Mouse (Mus musculus) midbrain, embryonic 16.5 days (tissue): ENCODE data around the gene Tbc1d10b. TPM values are rescaled to one million over a fixed set of nuclear protein-coding genes. Genes with fewer than 3 reads are reported as not detected.

Experiments used
- ATAC-seq: fragments of 200-750 bp; cut with Nextera tagmentation; 2 replicates; pipeline ENCODE4 v1.8.0; 2017; ENCODE audit warnings: moderate TSS enrichment
- H3K27ac ChIP-seq: fragments of 300-500 bp; sonication (generic); 2 replicates; pipeline ENCODE4 v1.5.1; 2014; ENCODE audit warnings: mild to moderate bottlenecking, low read length, mixed read lengths
- H3K27me3 ChIP-seq: fragments of 300-500 bp; sonication (generic); 2 replicates; pipeline ENCODE4 v1.6.1; 2014; ENCODE audit warnings: low read depth, low read length, mixed read lengths; ENCODE audit not compliant: control insufficient read depth, insufficient read depth
- H3K36me3 ChIP-seq: fragments of 300-500 bp; sonication (generic); 2 replicates; pipeline ENCODE4 v1.6.1; 2014; ENCODE audit warnings: mild to moderate bottlenecking, low read length, moderate library complexity, mixed read lengths; ENCODE audit not compliant: control insufficient read depth, insufficient read depth
- H3K4me1 ChIP-seq: fragments of 300-500 bp; sonication (generic); 2 replicates; pipeline ENCODE4 v1.6.1; 2014; ENCODE audit warnings: mild to moderate bottlenecking, low read length, mixed read lengths; ENCODE audit not compliant: control insufficient read depth, insufficient read depth
- H3K4me2 ChIP-seq: fragments of 300-500 bp; sonication (generic); 2 replicates; pipeline ENCODE4 v1.6.1; 2014; ENCODE audit warnings: mild to moderate bottlenecking, low read length, mixed read lengths
- H3K4me3 ChIP-seq: fragments of 300-500 bp; sonication (generic); 2 replicates; pipeline ENCODE4 v1.5.1; 2014; ENCODE audit warnings: low read depth, mild to moderate bottlenecking, low read length, moderate library complexity, mixed read lengths
- H3K9ac ChIP-seq: fragments of 300-500 bp; sonication (generic); 2 replicates; pipeline ENCODE4 v1.6.1; 2014; ENCODE audit warnings: low read depth, low read length, mixed read lengths
- H3K9me3 ChIP-seq: fragments of 300-500 bp; sonication (generic); replicated peaks from 2 replicates; pipeline ENCODE4 v1.6.1; 2014; ENCODE audit warnings: mild to moderate bottlenecking, low read length, mixed read lengths; ENCODE audit not compliant: control insufficient read depth, poor library complexity, severe bottlenecking
- WGBS: fragments of 180-500 bp; shearing (Covaris S2); extraction: QIAGEN DNeasy Blood & Tissue Kit; methylation state at CpG from one replicate; pipeline ENCODE4 v1.1.7; 2014; 5-methylcytosine and 5-hydroxymethylcytosine counted together
- polyA plus RNA-seq: library from polyadenylated mRNA; unstranded; fragments of >200 nt; fragmentation: Nextera tagmentation; extraction: Ambion mirVana; gene quantifications from 2 replicates; pipeline ENCODE4 v1.2.1, GENCODE M21; 2015

The Tbc1d10b gene
- polyA plus RNA-seq, 1 experiment from 2014 or later = 30.7 TPM

DNA sequence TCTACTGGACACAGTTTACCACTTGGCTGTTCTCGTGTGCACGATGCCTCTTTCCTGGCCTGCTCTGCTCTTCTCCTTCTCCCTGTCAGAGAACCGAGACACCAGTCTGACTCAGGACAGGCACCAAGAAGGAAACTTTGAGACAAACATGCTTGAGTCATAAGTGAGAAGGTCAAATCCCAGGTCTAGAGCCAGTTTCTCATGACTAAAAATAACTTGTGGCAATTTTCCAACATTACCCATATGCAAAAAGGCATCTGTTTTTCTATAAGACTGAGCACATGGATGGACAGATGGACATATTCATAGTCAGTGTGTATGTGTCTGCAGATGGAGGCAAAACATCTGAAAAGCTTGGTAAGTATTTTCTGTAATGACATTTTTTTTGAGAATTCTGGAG lies 54.8 kb downstream of the Tbc1d10b start:
- no peak for ATAC-seq
- Histone ChIP-seq H3K4me2 (no peak overlapping the region), H3K9me3 (no peaks in the 10 kb centered on the region), H3K4me3 (no peak overlapping the region), H3K27me3 (no peaks in the 10 kb centered on the region), H3K36me3 (no peaks in the 10 kb centered on the region), H3K4me1 (no peaks in the 10 kb centered on the region), H3K9ac (no peak overlapping the region), H3K27ac (no peak overlapping the region)
- 83% methylated on average over 3 of the region's 3 CpGs for WGBS

DNA sequence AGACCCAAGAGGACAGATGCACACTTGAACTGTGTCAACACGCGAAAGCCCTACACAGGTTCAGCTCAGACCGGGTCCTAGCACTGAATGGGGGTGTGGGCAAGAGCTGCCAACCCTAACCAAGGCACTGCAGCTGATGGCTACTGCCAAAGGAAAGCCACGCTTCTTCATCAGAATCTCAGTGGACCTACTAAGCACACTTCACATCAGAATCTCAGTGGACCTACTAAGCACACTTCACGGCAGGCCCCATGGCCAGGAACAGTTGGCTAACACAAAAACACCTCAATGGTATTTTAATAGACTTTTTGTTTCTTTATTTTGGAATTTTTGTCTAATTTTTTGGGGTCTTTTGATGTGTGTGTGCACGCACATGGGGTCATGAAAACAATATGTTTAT lies 55.8 kb downstream of the Tbc1d10b start:
- no peak for ATAC-seq
- H3K4me3 ChIP-seq = no peak overlapping the region
- H3K9me3 ChIP-seq = no peaks in the 10 kb centered on the region
- WGBS = 89% methylated on average over 6 of the region's 6 CpGs
- no peak overlapping the region for H3K9ac ChIP-seq
- H3K4me1 ChIP-seq = no peaks in the 10 kb centered on the region
- H3K27me3 ChIP-seq = no peaks in the 10 kb centered on the region
- no peak overlapping the region for H3K27ac ChIP-seq
- no peaks in the 10 kb centered on the region for H3K36me3 ChIP-seq
- H3K4me2 ChIP-seq = no peak overlapping the region

DNA sequence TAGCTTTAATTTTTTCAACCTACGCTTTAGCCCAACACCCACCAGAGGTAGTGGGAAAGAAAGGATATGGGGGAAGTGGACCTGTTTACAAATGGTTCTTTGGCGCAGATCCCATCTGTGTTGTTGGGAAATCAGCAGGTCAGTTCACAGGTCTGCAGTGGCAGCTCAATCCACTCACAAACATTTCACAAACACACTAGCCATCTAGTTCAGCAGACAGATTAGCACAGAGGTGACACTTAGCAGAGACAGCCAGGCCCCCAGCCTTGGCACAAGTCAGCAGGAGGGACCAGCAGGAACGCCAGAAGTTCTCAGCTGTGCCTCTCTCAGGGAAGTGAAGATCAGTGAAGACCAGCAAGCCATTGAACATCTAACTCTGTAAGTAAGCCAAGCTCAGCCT lies 60.4 kb downstream of the Tbc1d10b start:
- H3K27me3 ChIP-seq = no peaks in the 10 kb centered on the region
- no peaks in the 10 kb centered on the region for H3K4me1 ChIP-seq
- H3K36me3 ChIP-seq = no peaks in the 10 kb centered on the region
- no peak overlapping the region for H3K9ac ChIP-seq
- no peak overlapping the region for H3K4me3 ChIP-seq
- H3K9me3 ChIP-seq = no peaks in the 10 kb centered on the region
- 80% methylated on average over 3 of the region's 3 CpGs for WGBS
- no peak overlapping the region for H3K27ac ChIP-seq
- ATAC-seq = no peak
- H3K4me2 ChIP-seq = no peak overlapping the region

Other genes starting within 250 kb of the Tbc1d10b start
- 132 and 141 TPM in 2 replicates for gene Cdipt, start 232.6 kb downstream of the Tbc1d10b start, polyA plus RNA-seq
- gene Cdiptos, start 232.4 kb downstream of the Tbc1d10b start, polyA plus RNA-seq = 0.69 and 0.96 TPM in 2 replicates
- gene Mvp, start 193.8 kb downstream of the Tbc1d10b start, polyA plus RNA-seq = 2.9 and 3.2 TPM in 2 replicates
- 0.50 TPM in 1 of 2 replicates, not detected in the other for gene Pagr1b, start 192.0 kb downstream of the Tbc1d10b start, polyA plus RNA-seq
- 33.8 and 62.5 TPM in 2 replicates for gene Pagr1a, start 191.1 kb downstream of the Tbc1d10b start, polyA plus RNA-seq
- 30.9 and 61.5 TPM in 2 replicates for gene Gm42742, start 187.4 kb downstream of the Tbc1d10b start, polyA plus RNA-seq
- 40.9 and 63.3 TPM in 2 replicates for gene Prrt2, start 187.3 kb downstream of the Tbc1d10b start, polyA plus RNA-seq
- gene Maz, start 181.4 kb downstream of the Tbc1d10b start, polyA plus RNA-seq = 46.7 and 51.5 TPM in 2 replicates
- 16.6 and 17.6 TPM in 2 replicates for gene Kif22, start 166.0 kb downstream of the Tbc1d10b start, polyA plus RNA-seq
- gene Zg16, start 121.1 kb downstream of the Tbc1d10b start, polyA plus RNA-seq = not detected in 2 replicates
- 1.7 and 2.5 TPM in 2 replicates for gene AI467606, start 117.1 kb downstream of the Tbc1d10b start, polyA plus RNA-seq
- 0.68 and 0.77 TPM in 2 replicates for gene Qprt, start 86.2 kb downstream of the Tbc1d10b start, polyA plus RNA-seq
- 0.05 TPM in 1 of 2 replicates, not detected in the other for gene Spn, start 70.6 kb downstream of the Tbc1d10b start, polyA plus RNA-seq
- gene Cd2bp2, start 12.4 kb downstream of the Tbc1d10b start, polyA plus RNA-seq = 76.1 and 85.7 TPM in 2 replicates
- 2.8 and 4.8 TPM in 2 replicates for gene Mylpf, start 422 bp upstream of the Tbc1d10b start, polyA plus RNA-seq
- 48.7 and 54.9 TPM in 2 replicates for gene Zfp553, start 24.6 kb upstream of the Tbc1d10b start, polyA plus RNA-seq
- gene Sept1, start 24.7 kb upstream of the Tbc1d10b start, polyA plus RNA-seq = 14.3 and 15.5 TPM in 2 replicates
- 64.5 and 70.4 TPM in 2 replicates for gene Zfp771, start 35.8 kb upstream of the Tbc1d10b start, polyA plus RNA-seq
- 112 and 120 TPM in 2 replicates for gene Dctpp1, start 52.2 kb upstream of the Tbc1d10b start, polyA plus RNA-seq
- 59.4 and 59.7 TPM in 2 replicates for gene Sephs2, start 65.6 kb upstream of the Tbc1d10b start, polyA plus RNA-seq
- gene Itgal, start 87.8 kb upstream of the Tbc1d10b start, polyA plus RNA-seq = 0.25 and 0.31 TPM in 2 replicates
- gene Zfp768, start 137.1 kb upstream of the Tbc1d10b start, polyA plus RNA-seq = 16.3 and 17.7 TPM in 2 replicates
- 10.1 and 10.5 TPM in 2 replicates for gene Zfp747, start 167.6 kb upstream of the Tbc1d10b start, polyA plus RNA-seq
- 4.6 and 5.4 TPM in 2 replicates for gene 9130019O22Rik, start 178.7 kb upstream of the Tbc1d10b start, polyA plus RNA-seq
- 4.9 and 6.3 TPM in 2 replicates for gene E430018J23Rik, start 185.2 kb upstream of the Tbc1d10b start, polyA plus RNA-seq
- gene Zfp764, start 198.4 kb upstream of the Tbc1d10b start, polyA plus RNA-seq = 4.9 and 5.3 TPM in 2 replicates
- gene Zfp688, start 213.6 kb upstream of the Tbc1d10b start, polyA plus RNA-seq = 27.7 and 28.1 TPM in 2 replicates
- 16.5 and 17.6 TPM in 2 replicates for gene Zfp689, start 240.7 kb upstream of the Tbc1d10b start, polyA plus RNA-seq